Mouse (Mus musculus): ENCODE measurements around the gene BC051019. TPM values are rescaled to one million over a fixed set of nuclear protein-coding genes. Genes with fewer than 3 reads are reported as not detected.

BC051019 gene
- polyA plus RNA-seq, 1 experiment from 2014 or later = 0.35 TPM

GRCm38 (mm10) chr7:109662626-109663025 is 61.0 kb downstream of the BC051019 start:
- no peak for DNase-seq (ENCODE audit: low spot score)

Other genes with a start within 250 kb of the BC051019 start
- 0.03 and 0.07 TPM in 2 replicates for gene Trim66, start 215.7 kb downstream of the BC051019 start, polyA plus RNA-seq (2015; fragmentation: Nextera tagmentation; extraction: Ambion mirVana)
- gene Rpl27a, start 204.7 kb downstream of the BC051019 start, polyA plus RNA-seq (2015; fragmentation: Nextera tagmentation; extraction: Ambion mirVana) = 171 and 173 TPM in 2 replicates
- 28.6 and 31.4 TPM in 2 replicates for gene St5, start 20.2 kb downstream of the BC051019 start, polyA plus RNA-seq (2015; fragmentation: Nextera tagmentation; extraction: Ambion mirVana)
- gene Akip1, start 20.2 kb downstream of the BC051019 start, polyA plus RNA-seq (2015; fragmentation: Nextera tagmentation; extraction: Ambion mirVana) = 44.6 and 47.5 TPM in 2 replicates
- 0.19 and 0.21 TPM in 2 replicates for gene Ascl3, start 7.9 kb upstream of the BC051019 start, polyA plus RNA-seq (2015; fragmentation: Nextera tagmentation; extraction: Ambion mirVana)
- gene Tmem9b, start 29.0 kb upstream of the BC051019 start, polyA plus RNA-seq (2015; fragmentation: Nextera tagmentation; extraction: Ambion mirVana) = 70.3 and 74.9 TPM in 2 replicates
- gene Nrip3, start 58.2 kb upstream of the BC051019 start, polyA plus RNA-seq (2015; fragmentation: Nextera tagmentation; extraction: Ambion mirVana) = 0.15 and 0.30 TPM in 2 replicates
- 0.06 TPM in 1 of 2 replicates, not detected in the other for gene Scube2, start 141.8 kb upstream of the BC051019 start, polyA plus RNA-seq (2015; fragmentation: Nextera tagmentation; extraction: Ambion mirVana)
- 9.4 and 9.5 TPM in 2 replicates for gene Dennd5a, start 236.6 kb upstream of the BC051019 start, polyA plus RNA-seq (2015; fragmentation: Nextera tagmentation; extraction: Ambion mirVana)